Mouse (Mus musculus): ENCODE measurements around the gene Pafah1b3. TPM values are rescaled to one million over a fixed set of nuclear protein-coding genes. Genes with fewer than 3 reads are reported as not detected.

The Pafah1b3 gene
- polyA plus RNA-seq, 1 experiment from 2014 or later = 91.9 TPM

- ATAC-seq = no peak; the same call in 1 of the 2 replicates
- no peak for TF ChIP-seq CTCF (IDR thresholded peaks at IDR 0.05; ENCODE audit: low read depth)
- no peaks in the 10 kb centered on the region for H3K4me1 ChIP-seq (replicated peaks; ENCODE audit: control insufficient read depth, insufficient read depth, low read length)
- no peaks in the 10 kb centered on the region for H3K27me3 ChIP-seq (replicated peaks; ENCODE audit: control insufficient read depth, insufficient read depth, low read length)
- no peak overlapping the region for H3K27ac ChIP-seq (ENCODE audit: low read depth, low read length)
- no peaks in the 10 kb centered on the region for H3K9me3 ChIP-seq (ENCODE audit: control insufficient read depth)
- WGBS = 93% methylated on average over 1 of the region's 1 CpGs
- peaks cover 94% of the 10 kb centered on the region for H3K36me3 ChIP-seq (ENCODE audit: control insufficient read depth, insufficient read depth)
- no peak overlapping the region for H3K4me3 ChIP-seq (ENCODE audit: low read depth, low read length)
- H3K4me2 ChIP-seq (replicated peaks; ENCODE audit: low read depth) = no peak overlapping the region
- no peak overlapping the region for H3K9ac ChIP-seq (ENCODE audit: low read depth, low read length)
Observed at GRCm38 (mm10) chr7:25290463-25290862, 7.3 kb downstream of the Pafah1b3 start.

GRCm38 (mm10) chr7:25289925-25290324 lies 7.9 kb downstream of the Pafah1b3 start:
- H3K9me3 ChIP-seq (ENCODE audit: control insufficient read depth) = no peaks in the 10 kb centered on the region
- no peak overlapping the region for H3K9ac ChIP-seq (ENCODE audit: low read depth, low read length)
- peak; percentile 35 for TF ChIP-seq CTCF (IDR thresholded peaks at IDR 0.05; ENCODE audit: low read depth)
- H3K4me1 ChIP-seq (replicated peaks; ENCODE audit: control insufficient read depth, insufficient read depth, low read length) = no peaks in the 10 kb centered on the region
- no peak overlapping the region for H3K4me2 ChIP-seq (replicated peaks; ENCODE audit: low read depth)
- peak overlapping the region; percentile 21; the same call in 1 of the 2 replicates for H3K27ac ChIP-seq (ENCODE audit: low read depth, low read length)
- no peaks in the 10 kb centered on the region for H3K27me3 ChIP-seq (replicated peaks; ENCODE audit: control insufficient read depth, insufficient read depth, low read length)
- WGBS = 96% methylated on average over 3 of the region's 3 CpGs
- no peak overlapping the region for H3K4me3 ChIP-seq (ENCODE audit: low read depth, low read length)
- H3K36me3 ChIP-seq (ENCODE audit: control insufficient read depth, insufficient read depth) = peaks cover 94% of the 10 kb centered on the region
- no peak for ATAC-seq

GRCm38 (mm10) chr7:25288721-25289120 lies 9.1 kb downstream of the Pafah1b3 start:
- H3K4me2 ChIP-seq (replicated peaks; ENCODE audit: low read depth) = no peak overlapping the region
- 0 out of 2 replicates have a peak, but pooled peaks cover 3% of the 10 kb centered on the region for H3K4me1 ChIP-seq (replicated peaks; ENCODE audit: control insufficient read depth, insufficient read depth, low read length)
- no peak overlapping the region for H3K9ac ChIP-seq (ENCODE audit: low read depth, low read length)
- H3K4me3 ChIP-seq (ENCODE audit: low read depth, low read length) = no peak overlapping the region
- H3K27ac ChIP-seq (ENCODE audit: low read depth, low read length) = no peak overlapping the region
- H3K36me3 ChIP-seq (ENCODE audit: control insufficient read depth, insufficient read depth) = peaks cover 89% of the 10 kb centered on the region
- H3K27me3 ChIP-seq (replicated peaks; ENCODE audit: control insufficient read depth, insufficient read depth, low read length) = no peaks in the 10 kb centered on the region
- H3K9me3 ChIP-seq (ENCODE audit: control insufficient read depth) = no peaks in the 10 kb centered on the region
- WGBS = 71% methylated on average over 3 of the region's 3 CpGs
- TF ChIP-seq CTCF (IDR thresholded peaks at IDR 0.05; ENCODE audit: low read depth) = no peak
- no peak for ATAC-seq

- Histone ChIP-seq H3K4me1 (replicated peaks; ENCODE audit: control insufficient read depth, insufficient read depth, low read length) (0 out of 2 replicates have a peak, but pooled peaks cover 3% of the 10 kb centered on the region), H3K4me3 (ENCODE audit: low read depth, low read length) (no peak overlapping the region), H3K36me3 (ENCODE audit: control insufficient read depth, insufficient read depth) (peaks cover 84% of the 10 kb centered on the region), H3K4me2 (replicated peaks; ENCODE audit: low read depth) (no peak overlapping the region), H3K9ac (ENCODE audit: low read depth, low read length) (no peak overlapping the region), H3K9me3 (ENCODE audit: control insufficient read depth) (no peaks in the 10 kb centered on the region), H3K27me3 (replicated peaks; ENCODE audit: control insufficient read depth, insufficient read depth, low read length) (no peaks in the 10 kb centered on the region), H3K27ac (ENCODE audit: low read depth, low read length) (no peak overlapping the region)
- no peak for ATAC-seq
- no peak for TF ChIP-seq CTCF (IDR thresholded peaks at IDR 0.05; ENCODE audit: low read depth)
- 94% methylated on average over 12 of the region's 12 CpGs for WGBS
Observed at GRCm38 (mm10) chr7:25288011-25288410, 9.8 kb downstream of the Pafah1b3 start.

GRCm38 (mm10) chr7:25286989-25287388 lies 10.8 kb downstream of the Pafah1b3 start:
- no peak for ATAC-seq
- 0 out of 2 replicates have a peak, but pooled peaks cover 3% of the 10 kb centered on the region for H3K4me1 ChIP-seq (replicated peaks; ENCODE audit: control insufficient read depth, insufficient read depth, low read length)
- no peak overlapping the region for H3K27ac ChIP-seq (ENCODE audit: low read depth, low read length)
- no peak overlapping the region for H3K4me2 ChIP-seq (replicated peaks; ENCODE audit: low read depth)
- no peak overlapping the region for H3K9ac ChIP-seq (ENCODE audit: low read depth, low read length)
- peaks cover 73% of the 10 kb centered on the region for H3K36me3 ChIP-seq (ENCODE audit: control insufficient read depth, insufficient read depth)
- H3K4me3 ChIP-seq (ENCODE audit: low read depth, low read length) = no peak overlapping the region
- TF ChIP-seq CTCF (IDR thresholded peaks at IDR 0.05; ENCODE audit: low read depth) = peak; percentile 46
- WGBS = 84% methylated on average over 8 of the region's 8 CpGs
- H3K9me3 ChIP-seq (ENCODE audit: control insufficient read depth) = no peaks in the 10 kb centered on the region
- no peaks in the 10 kb centered on the region for H3K27me3 ChIP-seq (replicated peaks; ENCODE audit: control insufficient read depth, insufficient read depth, low read length)

GRCm38 (mm10) chr7:25285511-25286238 lies 12.1 kb downstream of the Pafah1b3 start:
- peaks cover 61% of the 10 kb centered on the region for H3K36me3 ChIP-seq (ENCODE audit: control insufficient read depth, insufficient read depth)
- H3K4me1 ChIP-seq (replicated peaks; ENCODE audit: control insufficient read depth, insufficient read depth, low read length) = peaks cover 12% of the 10 kb centered on the region; the same call in 1 of the 2 replicates
- peak overlapping the region; percentile 0; the same call in 1 of the 2 replicates for H3K27ac ChIP-seq (ENCODE audit: low read depth, low read length)
- no peak overlapping the region for H3K4me3 ChIP-seq (ENCODE audit: low read depth, low read length)
- no peaks in the 10 kb centered on the region for H3K9me3 ChIP-seq (ENCODE audit: control insufficient read depth)
- no peaks in the 10 kb centered on the region for H3K27me3 ChIP-seq (replicated peaks; ENCODE audit: control insufficient read depth, insufficient read depth, low read length)
- 93% methylated on average over 20 of the region's 20 CpGs for WGBS
- no peak for TF ChIP-seq CTCF (IDR thresholded peaks at IDR 0.05; ENCODE audit: low read depth)
- ATAC-seq = no peak
- H3K4me2 ChIP-seq (replicated peaks; ENCODE audit: low read depth) = no peak overlapping the region
- H3K9ac ChIP-seq (ENCODE audit: low read depth, low read length) = no peak overlapping the region

Measured in intestine, postnatal 0 days (tissue).